Mouse (Mus musculus): ENCODE data around the gene Amigo2. TPM values are rescaled to one million over a fixed set of nuclear protein-coding genes. Genes with fewer than 3 reads are reported as not detected.
"Not testable (repeated sequence)": the region's sequence is repeated elsewhere in the genome, so short reads cannot be mapped to it uniquely, and the experiment has no call there.

The Amigo2 gene
- total RNA-seq, 2 experiments from 2014 or later = 4.6 to 5.5 TPM

GRCm38 (mm10) chr15:97216843-97217242 lies 30.2 kb downstream of the Amigo2 start:
- no peak for DNase-seq

- no peak for DNase-seq
Measured at GRCm38 (mm10) chr15:97212501-97213477, 34.3 kb downstream of the Amigo2 start.

GRCm38 (mm10) chr15:97209754-97210153 lies 37.3 kb downstream of the Amigo2 start:
- DNase-seq = not testable (repeated sequence)

GRCm38 (mm10) chr15:97206506-97206905 lies 40.6 kb downstream of the Amigo2 start:
- DNase-seq = no peak

GRCm38 (mm10) chr15:97205776-97206175 lies 41.3 kb downstream of the Amigo2 start:
- DNase-seq = no peak

- DNase-seq = no peak
Measured at GRCm38 (mm10) chr15:97204889-97205288, 42.2 kb downstream of the Amigo2 start.

- DNase-seq = no peak
Measured at GRCm38 (mm10) chr15:97196644-97197043, 50.4 kb downstream of the Amigo2 start.

GRCm38 (mm10) chr15:97195628-97196027 lies 51.5 kb downstream of the Amigo2 start:
- peak; percentile 35 to 60 for DNase-seq

Other genes starting within 250 kb of the Amigo2 start
- 1 to 10 TPM; 3.7 to 5.0 TPM for gene Slc38a4, start 191.3 kb downstream of the Amigo2 start, total RNA-seq (2021)
- 1 to 10 TPM; 1.9 to 4.4 TPM for gene Pced1b, start 180 bp downstream of the Amigo2 start, total RNA-seq (2021)